Mouse (Mus musculus) testis, adult 2 months (tissue): ENCODE measurements around the gene App.

Experiments
- CTCF ChIP-seq: fragments of 200-500 bp; IDR thresholded peaks from 2 replicates; pipeline ENCODE4 v1.5.1; 2012; ENCODE audit warnings: low read depth, mild to moderate bottlenecking, inconsistent platforms, low read length, moderate library complexity; ENCODE audit not compliant: control insufficient read depth, insufficient read depth, insufficient replicate concordance
- POLR2A ChIP-seq: fragments of 200-500 bp; IDR thresholded peaks from 2 replicates; pipeline ENCODE4 v1.6.1; 2012; ENCODE audit warnings: low read depth, mild to moderate bottlenecking, inconsistent platforms, low read length, moderate library complexity; ENCODE audit not compliant: control insufficient read depth

DNA sequence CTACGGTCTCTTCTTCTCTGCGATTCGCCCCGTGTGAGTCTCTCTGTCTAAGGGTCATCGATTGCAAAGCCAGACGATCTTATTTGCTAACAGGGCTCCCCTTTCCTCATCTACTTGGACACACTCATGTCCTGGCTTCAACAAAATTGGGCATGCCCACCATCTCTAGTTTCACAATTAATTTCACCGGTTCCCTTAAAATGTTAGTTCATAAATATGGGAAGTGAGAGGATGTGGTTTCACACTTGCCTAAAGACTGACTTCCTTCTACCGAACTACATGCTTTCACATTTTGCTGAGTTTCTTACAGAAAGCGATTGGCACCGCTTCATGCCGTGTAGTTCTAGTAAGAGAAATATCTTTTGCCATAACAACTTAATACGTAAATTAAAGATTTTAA, 101.8 kb downstream of the App start:
- TF ChIP-seq CTCF (no peak), POLR2A (no peak)
